Mouse (Mus musculus) limb, embryonic 12.5 days (tissue): ENCODE measurements at regions not wholly inside any gene's neighbourhood (a gene's known extent, or its start where the extent isn't known, plus 50 kb on each side); places are given as distances from the start of the nearest gene placed in this dataset.

Experiments used
- ATAC-seq: fragments of 200-750 bp; cut with Nextera tagmentation; 2 replicates; pipeline ENCODE4 v1.8.0; 2017; ENCODE audit warnings: low read depth, moderate TSS enrichment; ENCODE audit not compliant: insufficient number of reproducible peaks, insufficient read depth, low FRiP score, low TSS enrichment
- H3K27ac ChIP-seq: fragments of 300-500 bp; sonication (generic); 2 replicates; pipeline ENCODE4 v1.5.1; 2016; ENCODE audit warnings: mild to moderate bottlenecking, moderate library complexity
- H3K27me3 ChIP-seq: fragments of 300-500 bp; sonication (generic); 2 replicates; pipeline ENCODE4 v1.6.1; 2016; ENCODE audit warnings: mild to moderate bottlenecking, moderate library complexity
- H3K36me3 ChIP-seq: fragments of 300-500 bp; sonication (generic); 2 replicates; pipeline ENCODE4 v1.6.1; 2016; ENCODE audit warnings: mild to moderate bottlenecking, moderate library complexity
- H3K4me1 ChIP-seq: fragments of 300-500 bp; sonication (generic); replicated peaks from 2 replicates; pipeline ENCODE4 v1.6.1; 2016
- H3K4me2 ChIP-seq: fragments of 300-500 bp; sonication (generic); 2 replicates; pipeline ENCODE4 v1.6.1; 2016; ENCODE audit warnings: mild to moderate bottlenecking, moderate library complexity
- H3K4me3 ChIP-seq: fragments of 300-500 bp; sonication (generic); replicated peaks from 2 replicates; pipeline ENCODE4 v1.5.1; 2016; ENCODE audit warnings: mild to moderate bottlenecking
- H3K9ac ChIP-seq: fragments of 300-500 bp; sonication (generic); replicated peaks from 2 replicates; pipeline ENCODE4 v1.6.1; 2016; ENCODE audit warnings: mild to moderate bottlenecking, moderate library complexity
- H3K9me3 ChIP-seq: fragments of 300-500 bp; sonication (generic); 2 replicates; pipeline ENCODE4 v1.6.1; 2016; ENCODE audit warnings: mild to moderate bottlenecking, moderate library complexity
- WGBS: fragments of 180-500 bp; shearing (Covaris S2); methylation state at CpG from one replicate; pipeline ENCODE4 v1.1.7; 2016; 5-methylcytosine and 5-hydroxymethylcytosine counted together

DNA sequence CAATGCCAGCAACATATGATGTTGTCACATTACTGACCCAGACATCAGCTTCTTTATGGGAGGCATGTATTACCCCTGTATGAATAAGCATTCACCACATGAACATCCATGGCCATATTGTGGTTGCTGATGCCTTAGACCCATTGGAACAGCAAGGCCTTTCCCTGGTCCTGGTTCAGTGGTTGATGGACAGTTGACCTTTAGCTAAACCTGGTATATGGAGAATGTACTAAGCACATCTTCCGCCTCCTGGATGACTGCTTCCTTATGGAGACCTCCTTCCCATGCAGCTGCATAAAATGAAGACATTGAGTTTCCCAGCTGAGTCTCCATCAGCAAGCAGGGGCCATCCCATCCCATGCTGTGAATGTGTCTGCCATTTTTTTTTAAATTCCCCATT is 61.9 kb upstream of the Cwc22 start:
- Histone ChIP-seq H3K27ac (no peak overlapping the region), H3K4me1 (no peaks in the 10 kb centered on the region), H3K4me3 (no peak overlapping the region), H3K27me3 (no peaks in the 10 kb centered on the region), H3K9me3 (no peaks in the 10 kb centered on the region), H3K36me3 (no peaks in the 10 kb centered on the region), H3K4me2 (no peak overlapping the region), H3K9ac (no peak overlapping the region)
- 98% methylated on average over 1 of the region's 1 CpGs for WGBS
- no peak for ATAC-seq

DNA sequence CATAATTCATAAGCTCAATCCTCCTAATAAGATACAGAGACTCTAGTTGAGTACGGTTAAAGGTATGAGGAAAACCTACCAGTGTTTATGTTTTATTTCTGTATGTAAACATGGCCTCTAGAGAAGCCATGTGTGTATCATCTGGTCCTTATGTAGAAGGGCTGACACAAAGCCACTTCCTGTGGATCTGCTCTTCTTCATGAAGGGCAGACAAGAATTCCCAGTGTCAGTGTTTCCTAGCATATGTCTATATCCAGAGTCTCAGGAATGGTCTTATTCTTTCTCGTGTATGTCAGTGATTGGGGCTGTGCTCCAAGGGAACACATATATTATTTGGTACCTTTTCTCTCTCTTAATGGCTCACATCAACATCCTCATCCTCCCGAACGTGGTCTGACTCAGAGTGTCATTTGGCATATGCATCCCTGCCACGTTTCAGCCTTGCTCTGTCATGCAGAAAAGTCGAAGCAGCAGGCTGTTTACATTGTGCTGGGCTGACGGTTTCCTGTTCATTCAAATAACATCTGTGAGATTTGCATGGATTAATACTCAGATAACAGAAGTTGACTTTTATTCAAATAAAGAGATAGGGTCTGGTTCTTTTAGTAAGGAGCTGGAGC is 59.3 kb upstream of the Cwc22 start:
- Histone ChIP-seq H3K27ac (no peak overlapping the region), H3K4me2 (no peak overlapping the region), H3K4me3 (no peak overlapping the region), H3K9me3 (no peaks in the 10 kb centered on the region), H3K9ac (no peak overlapping the region), H3K4me1 (no peaks in the 10 kb centered on the region), H3K27me3 (no peaks in the 10 kb centered on the region), H3K36me3 (no peaks in the 10 kb centered on the region)
- no peak for ATAC-seq
- WGBS = 74% methylated on average over 7 of the region's 7 CpGs

DNA sequence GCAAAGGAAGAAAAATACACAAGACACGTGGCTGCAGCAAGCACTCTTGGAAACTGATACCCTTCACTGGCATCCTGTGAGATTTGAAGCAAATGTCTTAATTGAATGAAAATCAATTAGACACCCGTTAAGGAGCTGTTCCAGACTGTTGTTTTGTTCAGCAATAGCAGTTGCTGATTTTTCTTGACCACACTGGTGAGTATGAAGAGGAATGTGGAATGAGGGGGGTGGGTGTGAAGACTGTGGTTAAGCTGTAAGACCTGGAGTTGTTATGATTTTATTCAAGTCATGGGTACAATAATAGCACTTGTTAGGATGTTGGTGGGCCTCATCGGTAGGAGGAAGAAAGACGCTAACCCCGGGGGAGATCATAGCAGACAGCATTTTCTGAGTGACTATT is 58.3 kb upstream of the Cwc22 start:
- Histone ChIP-seq H3K4me2 (no peak overlapping the region), H3K27ac (no peak overlapping the region), H3K27me3 (no peaks in the 10 kb centered on the region), H3K9ac (no peak overlapping the region), H3K36me3 (no peaks in the 10 kb centered on the region), H3K4me1 (no peaks in the 10 kb centered on the region), H3K9me3 (no peaks in the 10 kb centered on the region), H3K4me3 (no peak overlapping the region)
- 77% methylated on average over 5 of the region's 5 CpGs for WGBS
- ATAC-seq = no peak
